Mouse (Mus musculus) right cerebral cortex, postnatal 4 days (tissue): ENCODE measurements around the gene Fastkd3.

Experiments
- DNase-seq: peaks from one replicate; pipeline ENCODE4 v3.0.0-alpha.2; 2022

Fastkd3 gene

GRCm38 (mm10) chr13:68622792-68623191 lies 40.8 kb downstream of the Fastkd3 start:
- peak; percentile 32 for DNase-seq

DNA sequence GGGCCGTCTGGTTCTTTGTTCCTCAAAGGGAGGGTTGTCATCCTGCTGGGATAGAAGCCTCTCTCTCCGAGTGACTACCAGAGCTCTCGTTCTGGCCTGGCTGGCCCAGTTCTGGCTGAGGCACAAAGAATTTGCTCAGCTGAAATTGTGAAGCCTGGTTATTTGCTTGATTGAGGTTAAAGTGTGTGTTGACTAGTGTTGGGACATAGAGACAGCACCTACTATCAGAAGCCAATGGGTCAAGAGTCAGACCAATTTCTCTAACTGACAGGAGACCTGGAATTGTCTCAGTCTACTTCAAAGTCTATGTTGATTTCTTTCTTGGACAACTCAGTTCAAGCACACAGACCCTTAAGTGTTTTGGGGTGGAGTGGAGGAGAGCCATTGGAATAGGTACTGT lies 45.0 kb downstream of the Fastkd3 start:
- DNase-seq, result no peak
